Mouse (Mus musculus) CH12F3 (cell line): ENCODE data around the gene Ndufv3.
"Not testable (repeated sequence)": the region's sequence is repeated elsewhere in the genome, so short reads cannot be mapped to it uniquely, and the experiment has no call there.

ENCODE experiments used
- in situ Hi-C: fragments of 300-500 bp; cut with MboI; formaldehyde crosslinking; loops from 2 replicates; pipeline ENCODE4 v1.14.3; 2020; ENCODE audit warnings: low sequenced_read_pairs

The Ndufv3 gene

DNA sequence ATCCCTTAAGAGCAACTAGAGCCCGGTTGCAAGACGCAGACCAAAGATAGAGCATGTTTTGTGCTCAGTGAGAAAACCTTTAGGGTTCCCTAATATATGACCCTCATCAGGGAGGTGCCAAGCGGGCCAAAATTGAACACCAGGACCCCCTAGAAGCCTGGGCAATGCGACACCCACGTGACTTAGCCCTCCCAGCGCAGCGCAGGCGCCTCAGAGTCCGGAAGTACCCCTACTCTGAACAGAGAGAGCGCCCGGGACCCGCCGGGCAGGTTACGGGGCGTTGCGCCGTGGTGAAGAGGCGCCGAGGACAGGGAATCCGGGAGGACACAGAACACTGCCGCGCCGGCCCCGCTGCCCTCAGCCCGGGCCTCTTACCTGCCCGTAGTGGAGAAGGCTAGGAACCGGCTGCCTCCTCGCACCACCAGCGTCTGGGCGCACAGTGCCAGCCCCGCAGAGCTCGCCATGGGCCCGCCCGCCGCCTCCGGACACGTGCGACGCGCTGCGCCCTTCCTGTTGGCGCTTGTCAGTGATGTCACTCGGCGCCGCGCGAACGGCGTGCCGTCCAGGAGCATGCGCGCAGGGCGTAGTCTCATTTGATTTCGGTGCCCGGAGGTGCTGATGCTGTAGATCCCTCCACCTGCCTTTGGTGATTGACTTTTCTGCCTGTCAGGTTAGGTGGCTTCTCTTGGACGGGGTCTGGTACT lies 8.0 kb upstream of the Ndufv3 start:
- in situ Hi-C loops: loop anchor here (10.0 kb wide), 1 partner anchor 133 kb away; no protein-coding TSS in a partner anchor

DNA sequence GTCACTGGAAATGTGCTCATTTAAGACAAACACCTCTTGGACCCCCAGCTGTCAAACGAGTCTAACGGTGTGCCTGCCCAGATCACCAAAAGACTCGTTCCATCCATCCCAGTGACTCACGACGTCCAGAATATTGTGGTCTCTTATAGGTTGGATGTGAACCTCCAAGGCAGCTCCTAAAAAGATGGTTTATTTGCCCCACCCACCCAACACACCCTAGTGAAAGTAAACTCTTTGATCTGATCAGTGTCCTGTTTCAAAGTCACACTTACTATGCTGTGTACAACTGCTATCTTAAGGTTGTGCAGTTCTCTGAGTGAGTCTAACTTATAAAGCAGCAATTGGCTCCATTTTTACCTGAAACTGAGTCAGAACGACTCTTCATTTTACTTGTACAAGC lies 7.3 kb upstream of the Ndufv3 start:
- in situ Hi-C loops: loop anchor here (10.0 kb wide), 1 partner anchor 132 kb away; no protein-coding TSS in a partner anchor

DNA sequence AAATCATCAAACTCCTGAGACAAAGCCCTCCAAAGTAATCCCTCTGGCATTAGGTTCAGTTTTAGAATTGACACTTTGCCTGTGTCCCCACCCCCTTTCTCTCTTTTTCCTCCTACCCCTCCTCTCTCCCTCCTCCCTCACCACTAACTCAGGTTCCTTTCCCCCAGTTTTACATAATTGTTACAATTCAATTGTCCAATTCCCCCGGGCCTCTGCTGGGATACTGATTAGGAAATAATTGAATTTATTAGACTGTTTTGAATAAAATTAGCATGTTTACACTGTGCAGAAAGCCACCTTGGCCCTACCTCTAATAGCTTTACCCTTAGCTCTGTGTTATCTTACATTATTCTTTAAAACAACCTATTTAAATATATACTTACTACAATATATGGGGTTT lies 5.2 kb upstream of the Ndufv3 start:
- in situ Hi-C loops: loop anchor here (10.0 kb wide), 1 partner anchor 130 kb away; no protein-coding TSS in a partner anchor

DNA sequence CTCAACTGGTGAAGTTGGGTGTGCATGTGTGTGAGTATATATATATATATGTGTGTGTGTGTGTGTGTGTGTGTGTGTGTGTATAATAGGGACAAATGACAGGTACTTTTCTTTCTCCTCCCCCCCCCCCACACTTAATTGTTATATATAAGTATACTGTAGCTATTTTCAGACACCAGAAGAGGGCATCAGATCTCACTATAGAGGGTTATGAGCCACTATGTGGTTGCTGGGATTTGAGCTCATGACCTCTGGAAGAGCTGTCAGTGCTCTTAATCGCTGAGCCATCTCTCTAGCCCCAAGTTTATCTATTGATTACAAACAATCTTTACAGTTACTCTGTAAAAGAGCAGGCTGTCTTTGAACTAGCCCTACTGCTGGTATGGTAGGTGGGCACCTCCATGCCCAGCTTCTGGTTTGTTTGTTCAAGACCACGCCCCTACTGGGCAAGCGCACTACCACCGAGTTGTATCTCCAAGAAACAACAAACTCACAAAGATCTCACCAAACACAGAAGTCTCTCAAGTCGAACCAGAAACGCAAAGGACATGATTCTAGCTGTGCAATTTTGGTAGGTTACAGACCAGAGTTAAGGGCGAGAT lies 470 bp upstream of the Ndufv3 start:
- in situ Hi-C loops: loop anchor here (10.0 kb wide), 1 partner anchor 125 kb away; no protein-coding TSS in a partner anchor

DNA sequence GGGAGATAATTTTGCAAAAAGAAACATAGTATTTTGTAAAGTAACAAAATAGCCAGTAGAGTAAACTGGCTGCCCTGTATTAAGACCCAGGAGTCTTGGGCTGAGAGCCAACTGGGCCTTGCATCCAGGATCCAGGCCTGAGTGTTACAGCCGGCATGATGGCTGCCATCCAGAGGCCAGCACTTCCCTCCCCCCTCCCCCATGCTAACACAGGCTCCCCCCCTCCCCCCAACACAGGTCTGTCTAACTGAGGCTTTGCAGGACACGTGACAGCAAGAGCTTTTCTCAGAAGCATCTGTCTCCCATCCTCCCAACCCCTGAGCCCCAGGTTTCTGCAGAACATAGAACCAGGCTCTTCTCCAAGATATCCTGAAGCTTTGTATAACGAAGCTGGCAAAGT lies 980 bp downstream of the Ndufv3 start:
- in situ Hi-C loops: loop anchor here (10.0 kb wide), 1 partner anchor 144 kb away; no protein-coding TSS in a partner anchor

DNA sequence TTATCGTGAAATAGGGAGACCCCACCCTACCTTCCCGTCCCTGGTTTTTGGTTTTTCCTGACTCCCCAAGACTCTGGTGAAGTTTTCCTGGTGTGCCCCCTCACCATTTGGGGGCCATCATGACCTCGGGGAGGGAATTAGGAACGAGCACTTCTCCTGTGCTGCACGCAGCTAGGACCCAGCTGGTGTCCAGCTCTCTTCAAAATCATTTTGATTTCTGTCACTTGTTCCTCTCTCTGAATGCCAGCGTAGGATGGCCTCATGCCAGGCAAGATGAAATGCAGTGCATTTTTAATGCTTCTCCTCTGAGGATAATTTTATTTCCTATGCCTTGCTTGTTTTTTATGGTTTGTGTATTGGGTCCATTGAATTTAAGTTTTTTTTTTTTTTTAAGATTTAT lies 2.0 kb downstream of the Ndufv3 start:
- in situ Hi-C loops: loop anchor here (10.0 kb wide), 1 partner anchor 143 kb away; no protein-coding TSS in a partner anchor

DNA sequence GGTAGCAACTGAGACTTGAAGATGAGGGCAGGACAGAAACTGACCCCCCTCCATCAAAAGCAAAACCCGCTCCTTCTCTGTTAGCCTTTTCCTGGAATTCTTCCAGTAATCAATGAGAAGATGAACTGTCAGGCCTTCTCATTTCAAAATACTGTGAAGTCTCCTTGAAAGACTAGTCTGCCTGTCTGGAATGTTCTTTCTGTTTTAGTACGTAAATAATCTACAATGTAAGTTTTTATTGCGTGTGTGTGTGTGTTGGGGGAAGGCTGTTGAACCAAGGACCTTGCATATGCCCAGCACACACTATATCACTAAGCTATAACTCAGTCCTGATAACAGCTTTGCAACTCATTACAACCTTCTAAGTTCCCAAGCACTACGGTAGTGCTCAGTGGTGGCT lies 5.2 kb downstream of the Ndufv3 start:
- in situ Hi-C loops: loop anchor here (10.0 kb wide), 1 partner anchor 140 kb away; no protein-coding TSS in a partner anchor

DNA sequence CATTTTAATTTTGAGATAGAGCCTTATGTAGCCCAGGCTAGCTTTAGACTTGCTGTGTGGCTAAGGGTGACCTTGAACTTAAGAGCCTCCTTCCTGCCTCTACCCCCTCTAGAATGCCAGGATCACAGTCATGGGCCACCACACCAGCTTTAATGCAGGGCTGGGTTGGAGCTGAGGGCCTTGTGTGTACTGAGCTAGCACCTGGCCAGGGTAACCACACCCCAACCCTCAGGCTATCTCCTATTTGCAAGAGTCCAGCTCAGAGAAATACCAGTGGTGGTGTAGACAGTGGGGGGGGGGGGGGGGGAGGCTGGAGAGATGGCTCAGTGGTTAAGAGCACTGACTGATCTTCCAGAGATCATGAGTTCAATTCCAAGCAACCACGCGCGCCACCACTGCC lies 5.9 kb downstream of the Ndufv3 start:
- in situ Hi-C loops: loop anchor here (10.0 kb wide), 1 partner anchor 139 kb away; no protein-coding TSS in a partner anchor

DNA sequence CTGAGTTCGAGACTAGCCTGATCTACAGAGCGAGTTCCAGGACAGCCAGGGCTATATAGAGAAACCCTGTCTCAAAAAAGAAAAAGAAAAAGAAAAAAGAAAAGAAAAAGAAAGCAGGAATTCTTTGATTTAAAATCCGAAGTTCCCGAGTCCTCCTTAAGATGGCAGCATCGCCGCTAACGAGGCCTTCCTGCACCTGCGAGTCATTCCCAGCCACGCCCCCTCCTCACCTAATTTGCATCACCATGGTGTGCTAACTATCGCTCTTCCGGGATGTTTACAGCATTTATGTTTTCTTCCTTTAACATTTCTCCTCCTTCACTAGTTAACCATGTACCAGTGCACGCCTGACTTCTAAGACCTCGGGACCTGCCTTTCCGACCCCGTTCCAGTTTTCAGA lies 9.4 kb downstream of the Ndufv3 start:
- in situ Hi-C loops: loop anchor here (10.0 kb wide), 1 partner anchor 135 kb away; no protein-coding TSS in a partner anchor

DNA sequence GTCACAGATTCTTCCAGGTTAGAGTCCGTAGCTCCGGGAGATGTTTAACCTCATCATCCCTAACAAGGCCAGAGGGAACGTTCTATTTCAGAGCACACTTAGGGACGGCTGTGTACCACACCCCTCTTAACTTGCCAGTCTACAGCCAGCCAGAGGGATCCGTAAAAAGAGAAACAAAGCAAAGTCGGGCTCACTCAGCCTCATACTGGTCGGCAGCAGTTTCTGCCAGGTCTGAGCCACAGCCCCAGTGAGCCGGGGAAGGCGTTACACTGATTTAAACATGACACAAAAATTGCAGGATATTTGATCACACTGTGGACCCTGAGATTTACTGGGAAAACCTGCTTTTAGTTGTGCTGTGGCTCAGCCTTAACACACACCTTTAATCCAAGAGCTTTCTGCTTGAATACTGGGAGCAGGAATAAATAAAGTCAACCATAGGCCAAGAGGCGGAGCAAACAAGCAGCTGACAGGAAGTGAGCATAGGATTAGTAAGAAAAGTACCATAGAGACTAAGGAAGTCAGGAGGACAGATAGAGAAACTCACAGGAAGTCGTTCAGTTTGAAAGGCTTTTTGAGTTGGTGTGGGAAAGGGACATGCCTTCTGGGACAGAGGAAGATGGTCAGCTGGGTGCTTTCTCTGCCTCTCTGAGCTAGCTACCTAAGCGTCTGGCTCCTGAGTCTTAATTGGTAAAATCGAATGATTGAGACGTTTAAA lies 11.7 kb downstream of the Ndufv3 start:
- in situ Hi-C loops: no loop called here

DNA sequence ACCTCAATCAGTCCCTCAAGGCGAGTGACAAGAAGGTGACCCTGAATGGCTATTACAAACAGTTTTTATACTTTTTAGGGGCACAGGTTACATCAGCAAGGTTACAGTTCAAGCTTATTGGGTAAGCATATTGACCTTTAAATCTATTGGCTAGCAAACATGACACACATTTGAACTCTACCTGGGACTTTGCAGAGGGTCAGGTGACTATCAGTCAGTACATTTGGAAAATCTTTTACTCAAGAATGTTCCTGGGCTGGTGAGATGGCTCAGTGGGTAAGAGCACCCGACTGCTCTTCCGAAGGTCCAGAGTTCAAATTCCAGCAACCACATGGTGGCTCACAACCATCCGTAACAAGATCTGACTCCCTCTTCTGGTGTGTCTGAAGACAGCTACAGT lies 12.4 kb downstream of the Ndufv3 start:
- in situ Hi-C loops: not testable (repeated sequence)

DNA sequence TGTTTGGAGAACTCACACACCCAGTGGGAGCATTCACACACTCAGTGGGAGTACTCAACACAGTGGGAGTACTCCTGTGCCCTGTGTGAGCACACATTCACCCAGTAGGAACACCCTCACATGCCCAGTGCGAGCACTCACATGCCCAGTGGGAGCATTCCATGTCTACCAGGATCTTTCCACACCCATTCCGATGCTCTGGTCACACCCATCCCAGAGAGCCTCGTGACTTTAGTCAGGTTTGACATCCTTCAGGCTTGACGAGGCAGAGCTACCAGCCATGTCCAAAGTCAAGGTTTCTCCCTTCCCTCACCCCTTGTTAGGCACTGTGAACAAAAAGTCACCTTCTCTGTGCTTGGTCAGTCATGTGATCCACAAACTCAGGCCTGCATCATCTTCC lies 15.4 kb downstream of the Ndufv3 start:
- in situ Hi-C loops: no loop called here

DNA sequence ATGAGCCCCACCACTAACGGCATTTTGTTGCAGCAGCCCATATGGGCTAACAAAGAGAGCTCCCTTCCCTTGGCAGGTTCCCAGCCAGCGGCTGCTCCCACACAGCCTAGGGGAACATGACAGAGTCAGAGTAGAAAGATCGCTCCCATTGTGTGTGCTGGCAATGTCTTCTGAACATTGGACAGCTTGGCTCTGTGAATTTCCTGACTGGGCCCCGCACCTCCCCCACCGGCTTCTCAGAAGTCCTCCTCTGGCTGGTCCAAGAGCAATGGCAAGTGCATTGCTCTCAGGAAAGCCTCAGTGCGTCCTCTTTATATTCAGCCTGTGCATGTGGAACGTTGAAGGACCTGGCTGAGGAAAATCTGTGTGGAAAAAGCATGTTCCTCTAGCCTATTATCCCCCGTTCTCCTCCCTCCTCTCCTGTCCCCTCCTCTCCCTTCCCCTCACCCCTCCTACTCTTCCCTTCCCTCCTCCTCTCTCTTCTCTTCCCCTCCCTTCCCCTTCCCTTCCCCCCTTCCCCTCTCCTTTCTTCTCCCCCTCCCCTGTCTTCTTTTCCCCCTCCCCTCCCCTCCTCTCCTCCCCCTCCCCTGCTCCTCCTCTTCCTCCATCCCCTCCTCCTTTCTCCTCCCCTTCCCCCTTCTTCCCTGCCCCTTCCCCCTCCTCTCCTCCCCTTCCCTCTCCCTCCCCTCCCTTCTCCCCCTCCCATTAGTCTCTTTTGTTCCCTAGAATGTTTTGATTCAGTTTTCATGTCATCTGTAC lies 16.1 kb downstream of the Ndufv3 start:
- in situ Hi-C loops: no loop called here

DNA sequence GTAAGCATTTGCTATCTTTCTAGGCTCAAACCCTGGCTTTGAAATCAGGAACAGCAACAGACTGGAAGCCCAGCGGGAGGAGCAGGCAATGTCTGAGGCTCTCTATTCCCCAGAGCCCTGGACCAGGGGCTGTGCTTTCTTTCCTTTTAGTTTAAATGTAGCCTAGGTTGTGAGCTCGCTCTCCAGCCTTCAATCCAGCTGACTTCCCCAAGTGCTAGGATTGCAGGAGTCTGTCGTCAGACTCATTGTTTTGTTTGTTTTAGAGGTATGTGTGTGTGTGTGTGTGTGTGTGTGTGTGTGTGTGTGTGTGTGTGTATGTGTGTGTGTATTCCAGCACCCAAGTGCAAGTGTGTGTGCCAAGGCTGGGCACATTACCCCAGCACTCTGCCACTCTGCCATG lies 20.2 kb downstream of the Ndufv3 start:
- in situ Hi-C loops: no loop called here

DNA sequence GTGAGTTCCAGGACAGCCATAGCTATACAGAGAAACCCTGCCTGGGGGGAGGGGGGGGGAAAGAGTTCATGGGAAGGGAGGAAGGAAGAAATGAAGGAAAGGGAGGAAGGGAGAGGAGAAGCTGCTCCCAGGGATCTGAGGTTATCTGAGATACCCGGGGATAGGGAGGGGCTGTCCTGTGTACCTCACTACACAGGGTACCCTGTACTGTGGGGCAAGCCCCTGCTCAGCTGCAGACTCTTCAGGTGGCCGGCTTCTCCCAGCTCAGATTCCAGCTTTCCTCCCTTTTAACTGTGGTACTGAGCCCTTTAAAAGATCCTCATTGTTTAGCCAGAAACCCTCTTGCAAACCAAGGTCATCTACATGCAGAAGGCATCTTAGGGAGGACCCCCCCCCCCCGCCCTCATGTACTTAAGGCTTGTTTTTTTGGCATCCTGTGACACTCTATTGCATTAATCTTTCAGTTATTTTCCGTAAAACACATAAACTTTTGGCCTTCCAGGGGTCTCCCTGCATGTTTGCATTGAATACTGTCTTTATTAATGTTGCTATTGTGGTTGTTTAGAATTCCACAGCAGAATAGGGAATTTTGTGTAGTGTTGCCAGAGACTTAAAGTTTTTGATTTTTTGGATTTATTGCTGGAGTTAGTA lies 21.0 kb downstream of the Ndufv3 start:
- in situ Hi-C loops: no loop called here

DNA sequence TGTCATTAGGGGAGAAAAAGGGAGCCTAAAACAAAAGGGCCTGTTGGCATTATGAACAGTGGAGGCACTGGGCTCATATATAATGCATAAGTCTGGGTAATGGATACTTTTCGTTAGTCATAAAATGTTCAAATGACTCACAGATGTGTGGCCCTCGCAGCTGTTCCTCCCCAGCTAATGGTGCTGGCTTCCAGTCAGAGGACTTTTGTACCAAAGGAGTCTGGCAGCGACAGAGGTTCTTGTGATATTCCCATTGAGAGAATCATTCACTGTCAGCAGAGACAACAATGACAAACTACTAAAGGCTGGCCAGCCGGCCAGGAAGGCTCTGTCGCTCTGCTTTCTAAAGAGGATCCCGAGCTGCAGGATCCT lies 21.5 kb downstream of the Ndufv3 start:
- in situ Hi-C loops: no loop called here

DNA sequence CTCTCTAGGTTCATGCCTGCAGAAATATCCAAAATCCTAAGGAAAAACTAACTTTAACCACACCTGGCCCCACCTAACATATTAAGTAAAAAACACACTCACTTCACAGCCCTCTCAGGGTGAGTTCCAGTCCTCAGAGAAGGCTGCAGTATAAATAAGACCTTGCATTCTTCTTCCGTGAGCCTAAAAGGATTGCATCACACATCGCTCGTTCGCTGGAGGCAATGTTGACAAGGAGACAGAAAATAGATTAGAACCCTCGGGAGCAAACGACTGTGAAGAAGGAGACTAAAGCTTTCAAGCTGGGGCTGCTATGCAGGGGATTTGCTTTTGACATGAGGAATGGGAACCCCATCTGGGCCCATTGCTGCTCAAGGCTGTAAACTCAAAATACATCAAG lies 23.7 kb downstream of the Ndufv3 start:
- in situ Hi-C loops: no loop called here

DNA sequence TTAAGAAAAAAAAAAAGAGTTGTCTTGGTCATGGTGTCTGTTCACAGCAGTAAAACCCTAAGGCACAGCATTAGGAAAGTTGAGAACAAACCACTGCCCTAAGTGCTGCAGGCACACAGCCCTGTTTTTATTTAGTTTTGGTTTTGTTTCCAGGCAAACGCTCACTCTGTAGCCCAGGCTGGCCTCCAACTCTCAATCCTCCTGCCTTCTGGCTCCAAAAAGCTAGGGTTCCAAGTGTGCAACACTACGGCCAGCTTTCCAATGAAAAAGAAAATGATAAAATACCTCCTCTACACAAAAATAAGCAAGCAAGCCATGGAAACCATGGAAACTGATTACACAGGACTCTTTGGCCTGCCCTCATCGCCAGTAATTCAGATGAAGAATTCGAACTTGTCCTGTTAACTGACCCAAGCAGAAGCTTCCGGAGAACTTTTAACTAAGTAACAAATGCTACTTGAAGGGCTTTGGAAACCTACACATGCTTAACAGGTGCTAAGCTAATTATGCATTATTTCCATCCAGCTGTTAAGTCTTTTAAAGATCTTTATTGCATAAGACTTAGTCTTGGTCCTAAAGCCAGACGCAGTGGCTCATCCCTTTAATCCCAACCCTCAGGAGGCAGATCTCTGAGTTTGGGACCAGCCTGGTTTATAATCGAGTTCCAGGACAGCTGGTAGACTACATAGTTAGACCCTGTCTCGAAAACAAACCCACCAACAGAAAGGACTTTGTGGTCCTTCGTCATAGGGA lies 26.7 kb downstream of the Ndufv3 start:
- in situ Hi-C loops: no loop called here

DNA sequence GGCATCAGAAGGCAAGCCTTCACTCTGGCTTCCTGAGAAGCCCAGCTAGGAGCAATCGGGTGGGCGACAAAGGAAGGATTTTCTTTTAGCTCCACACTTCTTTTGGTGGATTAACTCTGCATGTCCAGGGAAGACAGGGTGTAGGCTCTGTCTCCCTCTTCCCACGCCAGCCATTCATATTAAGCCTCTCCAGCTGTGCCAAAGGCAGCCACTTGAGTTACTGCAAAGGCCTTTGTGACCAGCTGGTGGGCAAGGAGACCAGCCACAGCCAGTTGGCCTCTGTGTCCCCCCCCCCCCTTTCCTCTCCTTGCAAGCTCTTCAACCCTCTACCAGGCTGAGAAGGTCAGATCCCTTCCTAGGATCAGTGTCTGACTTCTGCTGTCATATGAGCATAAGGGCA lies 28.1 kb downstream of the Ndufv3 start:
- in situ Hi-C loops: no loop called here

DNA sequence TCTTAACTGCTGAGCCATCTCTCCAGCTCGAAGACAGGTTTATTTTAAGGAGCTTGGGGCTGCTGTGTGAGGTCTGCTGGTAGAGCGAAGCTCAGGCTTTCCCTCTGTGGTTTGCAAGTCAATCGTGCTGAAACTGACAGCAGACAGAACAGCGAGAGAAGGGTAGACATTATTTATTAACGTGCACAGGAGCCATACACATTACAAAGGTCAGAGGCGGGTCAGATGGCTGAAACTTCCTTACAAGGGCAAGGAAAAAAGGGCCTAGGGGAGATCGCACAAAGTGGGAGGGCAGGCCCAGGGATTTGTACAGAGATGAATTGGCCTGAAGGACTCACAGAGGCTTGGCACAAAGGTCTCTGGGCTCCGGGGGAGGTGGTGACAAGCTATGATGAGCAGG lies 29.5 kb downstream of the Ndufv3 start:
- in situ Hi-C loops: no loop called here
